Mouse (Mus musculus): Measurements from ENCODE around the gene Crot. TPM values are rescaled to one million over a fixed set of nuclear protein-coding genes. Genes with fewer than 3 reads are reported as not detected.
"Not testable (repeated sequence)": the region's sequence is repeated elsewhere in the genome, so short reads cannot be mapped to it uniquely, and the experiment has no call there.

The Crot gene
- polyA plus RNA-seq, 1 experiment from 2014 or later = 37.6 TPM

DNA sequence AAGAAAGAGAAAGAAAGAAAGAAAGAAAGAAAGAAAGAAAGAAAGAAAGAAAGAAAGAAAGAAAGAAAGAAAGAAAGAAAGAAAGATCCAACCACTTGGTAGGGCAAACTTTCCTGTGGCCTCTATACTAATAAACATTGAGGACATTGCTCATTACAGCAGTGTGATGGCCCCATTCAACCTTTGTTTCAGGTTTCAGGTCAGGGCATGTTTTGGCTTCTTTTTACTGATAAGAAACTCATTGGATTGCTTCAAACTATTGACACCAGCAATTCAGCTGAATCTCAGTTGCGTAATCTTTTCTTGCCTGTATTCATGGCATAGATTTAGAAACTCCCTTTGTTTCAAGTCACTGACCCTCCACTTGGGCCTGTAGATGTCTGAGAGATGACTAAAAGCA is 13.0 kb upstream of the Crot start:
- Histone ChIP-seq H3K27me3 (replicated peaks; ENCODE audit: control insufficient read depth, insufficient read depth, low read length) (no peaks in the 10 kb centered on the region), H3K27ac (replicated peaks; ENCODE audit: low read depth, low read length) (no peak overlapping the region), H3K36me3 (ENCODE audit: control insufficient read depth, insufficient read depth, low read length) (no peaks in the 10 kb centered on the region), H3K9me3 (ENCODE audit: control insufficient read depth, low read length) (no peaks in the 10 kb centered on the region), H3K4me1 (ENCODE audit: control insufficient read depth, insufficient read depth, low read length) (no peaks in the 10 kb centered on the region), H3K9ac (ENCODE audit: low read depth, low read length) (no peak overlapping the region), H3K4me2 (ENCODE audit: low read depth, low read length) (no peak overlapping the region), H3K4me3 (ENCODE audit: low read depth, low read length) (no peak overlapping the region)
- WGBS = 94% methylated on average over 1 of the region's 1 CpGs
- no peak for ATAC-seq (ENCODE audit: low read depth)
- DNase-seq (ENCODE audit: low spot score) = no peak

DNA sequence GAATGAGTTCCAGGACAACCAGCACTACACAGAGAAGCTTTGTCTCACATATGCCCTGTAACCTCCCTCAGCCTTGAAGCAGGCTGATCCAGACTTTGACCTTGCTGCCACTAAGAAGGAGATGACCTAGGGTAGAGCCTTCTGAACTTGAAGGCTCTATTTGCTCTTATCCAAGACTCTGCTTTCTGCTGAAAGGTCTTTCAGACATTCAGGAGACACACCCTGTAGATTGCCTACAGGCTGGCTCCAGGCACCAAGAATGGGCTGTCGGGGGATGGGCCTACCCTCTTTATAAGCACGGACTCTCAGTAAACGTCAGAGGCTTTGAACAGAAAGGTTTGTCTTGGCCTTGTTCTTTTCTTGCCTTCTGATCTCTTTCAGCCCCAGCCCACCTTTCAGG is 9.5 kb upstream of the Crot start:
- H3K4me2 ChIP-seq (ENCODE audit: low read depth, low read length); H3K4me1 ChIP-seq (ENCODE audit: control insufficient read depth, insufficient read depth, low read length); H3K36me3 ChIP-seq (ENCODE audit: control insufficient read depth, insufficient read depth, low read length); H3K27ac ChIP-seq (replicated peaks; ENCODE audit: low read depth, low read length); H3K9me3 ChIP-seq (ENCODE audit: control insufficient read depth, low read length); H3K9ac ChIP-seq (ENCODE audit: low read depth, low read length); H3K4me3 ChIP-seq (ENCODE audit: low read depth, low read length); DNase-seq (ENCODE audit: low spot score); ATAC-seq (ENCODE audit: low read depth); H3K27me3 ChIP-seq (replicated peaks; ENCODE audit: control insufficient read depth, insufficient read depth, low read length): not testable (repeated sequence)
- 61% methylated on average over 3 of the region's 3 CpGs for WGBS

DNA sequence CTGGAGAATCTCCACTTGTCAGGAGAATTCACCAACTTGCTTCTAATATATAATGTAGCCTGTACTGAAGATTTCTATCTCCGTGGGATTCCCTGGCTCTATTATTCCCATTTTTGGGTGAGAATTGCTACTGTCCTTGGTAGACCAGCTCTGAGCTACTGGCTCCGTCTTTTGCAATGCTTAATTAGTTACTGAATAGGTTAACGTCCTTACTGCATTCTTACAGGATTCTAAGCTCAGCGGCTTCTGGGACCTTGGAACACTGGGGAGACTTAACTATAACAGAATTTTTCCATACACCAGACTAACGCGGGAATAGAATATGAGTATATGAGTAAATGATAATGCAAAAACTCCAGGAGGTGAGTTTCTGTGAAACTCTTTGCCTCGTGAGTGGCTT is 2.9 kb upstream of the Crot start:
- not testable (repeated sequence) for DNase-seq (ENCODE audit: low spot score); H3K4me1 ChIP-seq (ENCODE audit: control insufficient read depth, insufficient read depth, low read length); H3K4me3 ChIP-seq (ENCODE audit: low read depth, low read length); ATAC-seq (ENCODE audit: low read depth); H3K4me2 ChIP-seq (ENCODE audit: low read depth, low read length); H3K27me3 ChIP-seq (replicated peaks; ENCODE audit: control insufficient read depth, insufficient read depth, low read length); H3K9me3 ChIP-seq (ENCODE audit: control insufficient read depth, low read length); H3K9ac ChIP-seq (ENCODE audit: low read depth, low read length); H3K36me3 ChIP-seq (ENCODE audit: control insufficient read depth, insufficient read depth, low read length); H3K27ac ChIP-seq (replicated peaks; ENCODE audit: low read depth, low read length)
- WGBS = 38% methylated on average over 7 of the region's 7 CpGs

DNA sequence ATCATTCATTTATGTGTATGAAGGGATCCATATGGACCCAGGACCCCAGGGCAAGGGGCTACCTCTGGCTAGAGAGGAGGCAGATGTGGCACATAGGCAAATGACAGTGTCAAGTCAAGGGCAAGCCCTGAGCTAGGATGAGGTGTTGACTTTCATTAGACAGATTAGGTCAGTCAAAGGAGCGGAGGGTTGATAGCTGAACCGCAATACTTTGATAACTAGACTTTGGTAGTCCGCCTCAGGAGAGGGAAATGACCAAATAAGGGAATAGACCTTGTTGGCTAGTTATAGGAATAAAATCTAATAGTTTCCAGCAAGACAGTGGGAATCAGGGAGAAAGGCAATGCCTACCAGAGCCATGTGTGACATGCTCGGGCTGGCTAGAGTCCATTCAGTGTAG is 2.0 kb upstream of the Crot start:
- H3K27me3 ChIP-seq (replicated peaks; ENCODE audit: control insufficient read depth, insufficient read depth, low read length) = no peaks in the 10 kb centered on the region
- DNase-seq (ENCODE audit: low spot score) (no peak), ATAC-seq (ENCODE audit: low read depth) (no peak)
- no peak overlapping the region for H3K4me2 ChIP-seq (ENCODE audit: low read depth, low read length)
- no peak overlapping the region for H3K4me3 ChIP-seq (ENCODE audit: low read depth, low read length)
- WGBS = 75% methylated on average over 4 of the region's 4 CpGs
- H3K27ac ChIP-seq (replicated peaks; ENCODE audit: low read depth, low read length) = no peak overlapping the region
- H3K4me1 ChIP-seq (ENCODE audit: control insufficient read depth, insufficient read depth, low read length) = peaks cover 7% of the 10 kb centered on the region; the same call in 1 of the 2 replicates
- no peak overlapping the region for H3K9ac ChIP-seq (ENCODE audit: low read depth, low read length)
- H3K9me3 ChIP-seq (ENCODE audit: control insufficient read depth, low read length) = no peaks in the 10 kb centered on the region
- H3K36me3 ChIP-seq (ENCODE audit: control insufficient read depth, insufficient read depth, low read length) = no peaks in the 10 kb centered on the region

DNA sequence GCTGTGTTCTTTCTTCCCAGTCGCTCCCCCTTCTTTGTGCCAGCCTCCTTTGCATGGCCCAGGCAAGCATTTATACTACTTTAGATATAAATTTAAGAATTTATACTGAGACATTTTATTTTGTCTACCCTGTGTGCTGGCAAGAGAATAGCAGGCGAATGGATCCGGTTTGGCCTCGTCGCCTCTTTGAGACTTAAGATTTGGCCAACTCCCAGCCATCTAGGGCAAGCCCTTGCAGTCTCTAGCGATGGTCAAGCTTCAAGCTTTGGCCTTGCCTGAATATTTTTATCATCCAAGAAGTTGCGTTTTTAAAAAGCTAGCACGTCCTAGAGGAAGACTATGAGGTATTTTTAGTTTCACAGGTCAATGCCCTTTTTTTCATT is 380 bp upstream of the Crot start:
- Histone ChIP-seq H3K9ac (ENCODE audit: low read depth, low read length) (peak overlapping the region; percentile 84), H3K4me1 (ENCODE audit: control insufficient read depth, insufficient read depth, low read length) (peaks cover 7% of the 10 kb centered on the region; the same call in 1 of the 2 replicates), H3K27me3 (replicated peaks; ENCODE audit: control insufficient read depth, insufficient read depth, low read length) (no peaks in the 10 kb centered on the region), H3K27ac (replicated peaks; ENCODE audit: low read depth, low read length) (peak overlapping the region; percentile 88), H3K4me3 (ENCODE audit: low read depth, low read length) (peak overlapping the region; percentile 72), H3K36me3 (ENCODE audit: control insufficient read depth, insufficient read depth, low read length) (peaks cover 13% of the 10 kb centered on the region), H3K4me2 (ENCODE audit: low read depth, low read length) (peak overlapping the region; percentile 70), H3K9me3 (ENCODE audit: control insufficient read depth, low read length) (no peaks in the 10 kb centered on the region)
- ATAC-seq (ENCODE audit: low read depth) (peak; percentile 5), DNase-seq (ENCODE audit: low spot score) (no peak)
- WGBS = 6% methylated on average over 8 of the region's 8 CpGs

DNA sequence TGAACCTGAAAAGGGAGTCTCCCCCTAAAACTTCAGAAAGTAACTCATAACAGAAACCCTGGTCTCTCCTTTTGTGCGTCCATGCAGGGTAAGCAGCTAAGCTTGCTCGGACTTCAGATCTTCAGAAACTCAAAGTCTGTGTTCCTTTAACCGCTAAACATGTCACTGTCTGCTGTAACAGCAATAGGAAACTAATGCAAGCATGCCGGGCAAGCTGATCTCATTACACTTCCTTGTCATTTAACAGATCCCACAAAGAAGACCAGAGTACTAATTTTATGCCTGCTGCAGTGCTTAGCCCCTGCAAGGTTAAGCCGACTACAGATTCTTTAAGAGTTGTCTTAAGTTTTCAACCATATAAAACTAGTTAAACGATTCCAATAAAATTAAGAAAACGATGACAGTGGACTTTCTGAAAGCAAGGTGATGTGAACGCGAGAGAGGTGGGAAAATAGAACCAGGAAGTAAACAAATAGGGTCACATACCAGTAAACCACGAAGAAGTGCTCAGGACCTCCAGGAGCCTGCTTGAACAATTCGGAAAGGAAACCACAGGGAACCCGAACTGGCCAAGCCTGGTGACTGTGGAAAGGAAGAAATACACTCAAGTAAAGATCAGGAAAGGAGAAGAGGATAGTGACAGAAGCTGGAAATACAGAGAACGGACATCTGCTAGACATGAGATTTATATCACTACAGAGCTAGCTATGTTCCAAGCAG is 998 bp downstream of the Crot start:
- H3K27me3 ChIP-seq (replicated peaks; ENCODE audit: control insufficient read depth, insufficient read depth, low read length) = no peaks in the 10 kb centered on the region
- 11% methylated on average over 13 of the region's 13 CpGs for WGBS
- H3K9ac ChIP-seq (ENCODE audit: low read depth, low read length) = peak overlapping the region; percentile 84
- peak overlapping the region; percentile 72 for H3K4me3 ChIP-seq (ENCODE audit: low read depth, low read length)
- H3K36me3 ChIP-seq (ENCODE audit: control insufficient read depth, insufficient read depth, low read length) = peaks cover 24% of the 10 kb centered on the region
- peak overlapping the region; percentile 88 for H3K27ac ChIP-seq (replicated peaks; ENCODE audit: low read depth, low read length)
- peak overlapping the region; percentile 70 for H3K4me2 ChIP-seq (ENCODE audit: low read depth, low read length)
- peaks cover 7% of the 10 kb centered on the region; the same call in 1 of the 2 replicates for H3K4me1 ChIP-seq (ENCODE audit: control insufficient read depth, insufficient read depth, low read length)
- no peaks in the 10 kb centered on the region for H3K9me3 ChIP-seq (ENCODE audit: control insufficient read depth, low read length)
- DNase-seq (ENCODE audit: low spot score) (no peak), ATAC-seq (ENCODE audit: low read depth) (no peak)

DNA sequence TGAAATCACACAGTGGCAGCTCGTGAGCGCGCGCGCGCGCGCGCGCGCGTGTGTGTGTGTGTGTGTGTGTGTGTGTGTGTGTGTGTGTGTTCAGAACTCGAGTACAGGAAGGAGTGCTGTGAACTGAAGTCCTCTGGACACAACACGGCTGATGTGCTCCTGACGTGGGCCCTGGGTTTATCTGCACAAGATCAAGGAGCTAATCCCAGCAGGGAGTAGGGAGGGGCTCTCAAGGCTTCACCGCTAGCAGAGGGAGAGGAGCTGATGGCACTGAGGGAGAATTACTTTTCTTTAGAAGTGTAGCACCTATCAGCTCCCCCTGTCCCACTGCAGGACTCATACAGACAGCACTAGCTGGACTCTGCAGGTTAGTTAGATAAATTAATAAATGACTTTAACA is 5.5 kb downstream of the Crot start:
- no peaks in the 10 kb centered on the region for H3K27me3 ChIP-seq (replicated peaks; ENCODE audit: control insufficient read depth, insufficient read depth, low read length)
- peaks cover 59% of the 10 kb centered on the region for H3K36me3 ChIP-seq (ENCODE audit: control insufficient read depth, insufficient read depth, low read length)
- DNase-seq (ENCODE audit: low spot score) (no peak), ATAC-seq (ENCODE audit: low read depth) (no peak)
- no peak overlapping the region for H3K4me2 ChIP-seq (ENCODE audit: low read depth, low read length)
- no peak overlapping the region for H3K4me3 ChIP-seq (ENCODE audit: low read depth, low read length)
- peaks cover 7% of the 10 kb centered on the region; the same call in 1 of the 2 replicates for H3K4me1 ChIP-seq (ENCODE audit: control insufficient read depth, insufficient read depth, low read length)
- H3K9me3 ChIP-seq (ENCODE audit: control insufficient read depth, low read length) = no peaks in the 10 kb centered on the region
- WGBS = 84% methylated on average over 16 of the region's 16 CpGs
- no peak overlapping the region for H3K9ac ChIP-seq (ENCODE audit: low read depth, low read length)
- H3K27ac ChIP-seq (replicated peaks; ENCODE audit: low read depth, low read length) = no peak overlapping the region

DNA sequence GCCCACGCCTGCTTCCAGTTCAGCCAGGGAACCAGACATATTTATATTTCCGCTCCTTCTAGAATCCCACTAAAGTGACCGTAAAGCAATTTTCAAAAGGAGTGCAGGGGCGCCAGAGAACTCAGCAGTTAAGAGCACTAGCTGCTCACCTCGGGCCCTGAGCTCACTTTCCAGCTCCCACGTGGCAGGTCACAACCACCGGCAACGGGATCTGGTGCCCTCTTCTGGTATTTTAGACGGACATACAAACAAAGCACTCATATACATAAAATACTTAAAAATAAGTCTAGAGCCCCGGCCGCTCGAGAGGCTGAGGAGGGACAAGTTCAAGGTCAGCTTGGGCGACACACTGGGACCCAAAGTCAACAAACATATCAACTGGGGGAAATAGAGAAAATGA is 6.6 kb downstream of the Crot start:
- peaks cover 68% of the 10 kb centered on the region for H3K36me3 ChIP-seq (ENCODE audit: control insufficient read depth, insufficient read depth, low read length)
- 81% methylated on average over 13 of the region's 13 CpGs for WGBS
- ATAC-seq (ENCODE audit: low read depth) = no peak

DNA sequence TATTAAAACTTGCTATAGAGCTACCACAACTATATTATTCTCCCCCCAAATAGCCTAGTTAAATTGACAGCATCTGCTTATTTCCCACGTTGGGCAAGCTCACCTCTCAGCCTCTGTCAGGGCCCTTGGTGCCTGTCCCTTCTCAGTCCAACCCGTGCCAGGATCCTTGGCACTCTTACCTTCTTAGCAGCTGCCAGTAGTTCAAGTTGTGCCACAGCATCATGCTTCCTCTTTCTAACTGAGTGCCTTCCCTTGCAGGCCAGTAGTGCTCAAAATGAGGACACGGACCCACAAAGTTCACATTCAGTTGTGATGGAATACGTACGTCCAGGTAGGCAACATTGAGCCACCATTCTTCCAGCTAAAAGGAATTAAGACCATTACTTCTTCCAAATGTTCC is 9.2 kb downstream of the Crot start:
- Histone ChIP-seq H3K9ac (ENCODE audit: low read depth, low read length) (no peak overlapping the region), H3K27ac (replicated peaks; ENCODE audit: low read depth, low read length) (no peak overlapping the region), H3K36me3 (ENCODE audit: control insufficient read depth, insufficient read depth, low read length) (peaks cover 69% of the 10 kb centered on the region), H3K27me3 (replicated peaks; ENCODE audit: control insufficient read depth, insufficient read depth, low read length) (no peaks in the 10 kb centered on the region), H3K4me3 (ENCODE audit: low read depth, low read length) (no peak overlapping the region), H3K9me3 (ENCODE audit: control insufficient read depth, low read length) (no peaks in the 10 kb centered on the region), H3K4me2 (ENCODE audit: low read depth, low read length) (no peak overlapping the region), H3K4me1 (ENCODE audit: control insufficient read depth, insufficient read depth, low read length) (no peaks in the 10 kb centered on the region)
- no peak for DNase-seq (ENCODE audit: low spot score)
- 95% methylated on average over 5 of the region's 5 CpGs for WGBS
- ATAC-seq (ENCODE audit: low read depth) = no peak

More for the DNA sequence above, 6.6 kb downstream of the Crot start:
- Histone ChIP-seq H3K4me2 (ENCODE audit: low read depth, low read length) (no peak overlapping the region), H3K27me3 (replicated peaks; ENCODE audit: control insufficient read depth, insufficient read depth, low read length) (no peaks in the 10 kb centered on the region), H3K4me3 (ENCODE audit: low read depth, low read length) (no peak overlapping the region), H3K4me1 (ENCODE audit: control insufficient read depth, insufficient read depth, low read length) (no peaks in the 10 kb centered on the region), H3K27ac (replicated peaks; ENCODE audit: low read depth, low read length) (no peak overlapping the region), H3K9ac (ENCODE audit: low read depth, low read length) (no peak overlapping the region), H3K9me3 (ENCODE audit: control insufficient read depth, low read length) (no peaks in the 10 kb centered on the region)
- no peak for DNase-seq (ENCODE audit: low spot score)
